ENCODE assay signal across 19 mouse cellular contexts in genomic region chr10:122823642-122824041, GRCm38 (mm10).
"Had no signal": no experiment of that assay in that cellular context is flagged by ENCODE, and none has a peak within 500 bp of the region (broad histone marks: within the 10 kb centered on the region; RNA-seq: fewer than 3 reads in every experiment).

No protein-coding gene starts in this region.

- DNase-seq: lung, adult 2 months; lung, postnatal 14 days; lung, postnatal 36 days; retina, postnatal 1 day; right cerebral cortex, adult 18-20 months; right cerebral cortex, postnatal 25 days; thymus, adult 2 months; thymus, postnatal 25 days; thymus, postnatal 4 days had no signal

- ATAC-seq: lung, postnatal 0 days; midbrain, embryonic 13.5 days; midbrain, embryonic 15.5 days had no signal

- H3K4me2 ChIP-seq: lung, embryonic 15.5 days; midbrain, embryonic 11.5 days; midbrain, embryonic 13.5 days; midbrain, embryonic 15.5 days; neural tube, embryonic 12.5 days; stomach, embryonic 15.5 days had no signal

- H3K27ac ChIP-seq: lung, embryonic 15.5 days; macrophage; midbrain, embryonic 13.5 days; midbrain, embryonic 15.5 days; neural tube, embryonic 12.5 days; stomach, embryonic 15.5 days; stomach, postnatal 0 days had no signal

- H3K27me3 ChIP-seq: lung, embryonic 15.5 days; midbrain, embryonic 13.5 days; midbrain, embryonic 15.5 days; neural tube, embryonic 12.5 days; stomach, embryonic 15.5 days had no signal

- H3K9me3 ChIP-seq: lung, embryonic 15.5 days; megakaryocyte, embryonic 14.5 days; midbrain, embryonic 13.5 days; midbrain, embryonic 15.5 days; neural tube, embryonic 12.5 days; stomach, embryonic 15.5 days had no signal

- H3K4me3 ChIP-seq: lung, embryonic 15.5 days; megakaryocyte, embryonic 14.5 days; midbrain, embryonic 13.5 days; midbrain, embryonic 15.5 days; neural tube, embryonic 12.5 days; stomach, embryonic 15.5 days had no signal

- H3K36me3 ChIP-seq: lung, embryonic 15.5 days; midbrain, embryonic 13.5 days; midbrain, embryonic 15.5 days; neural tube, embryonic 12.5 days; stomach, embryonic 15.5 days had no signal

- H3K9ac ChIP-seq: lung, embryonic 15.5 days; midbrain, embryonic 13.5 days; midbrain, embryonic 15.5 days; neural tube, embryonic 12.5 days; stomach, embryonic 15.5 days had no signal

- H3K4me1 ChIP-seq: lung, embryonic 15.5 days; midbrain, embryonic 15.5 days; stomach, embryonic 15.5 days had no signal
